Mouse (Mus musculus): ENCODE results near the gene Mrps7. TPM values are rescaled to one million over a fixed set of nuclear protein-coding genes. Genes with fewer than 3 reads are reported as not detected.
"Not testable (repeated sequence)": the region's sequence is repeated elsewhere in the genome, so short reads cannot be mapped to it uniquely, and the experiment has no call there.

The Mrps7 gene
- total RNA-seq, 2 experiments from 2014 or later = 66.8 to 72.4 TPM

GRCm38 (mm10) chr11:115643265-115643664, 39.5 kb downstream of the Mrps7 start:
- no peak for DNase-seq
- intact Hi-C loops (cut with DNase I) = no loop called here

DNA sequence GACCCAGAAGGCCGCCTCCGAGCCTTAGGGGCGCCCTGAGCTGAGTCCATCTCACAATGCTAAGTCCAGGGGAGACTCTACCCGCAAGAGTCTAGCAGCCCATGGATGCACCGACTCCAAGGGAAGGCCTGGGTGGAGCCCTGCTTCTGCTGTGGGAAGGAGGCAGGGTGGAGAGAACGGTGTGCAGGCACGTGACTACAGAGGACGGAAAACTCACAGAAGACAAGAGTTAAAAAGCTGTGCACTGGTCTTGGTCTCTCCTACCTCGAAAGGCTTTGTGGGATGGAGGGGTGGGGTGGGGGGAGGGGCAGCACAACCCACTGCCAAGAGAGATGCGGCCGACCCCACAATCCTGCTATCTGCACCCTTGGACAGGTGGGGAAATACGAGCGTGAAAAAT, 40.6 kb downstream of the Mrps7 start:
- intact Hi-C loops (cut with DNase I) = no loop called here
- DNase-seq = no peak

- intact Hi-C loops (cut with DNase I) = loop anchor here (5.0 kb wide), 1 partner anchor 167 kb away; the partner anchor contains the start of genes Caskin2 and Tsen54
- DNase-seq = not testable (repeated sequence)
Observed at GRCm38 (mm10) chr11:115645498-115645897, 41.8 kb downstream of the Mrps7 start.

DNA sequence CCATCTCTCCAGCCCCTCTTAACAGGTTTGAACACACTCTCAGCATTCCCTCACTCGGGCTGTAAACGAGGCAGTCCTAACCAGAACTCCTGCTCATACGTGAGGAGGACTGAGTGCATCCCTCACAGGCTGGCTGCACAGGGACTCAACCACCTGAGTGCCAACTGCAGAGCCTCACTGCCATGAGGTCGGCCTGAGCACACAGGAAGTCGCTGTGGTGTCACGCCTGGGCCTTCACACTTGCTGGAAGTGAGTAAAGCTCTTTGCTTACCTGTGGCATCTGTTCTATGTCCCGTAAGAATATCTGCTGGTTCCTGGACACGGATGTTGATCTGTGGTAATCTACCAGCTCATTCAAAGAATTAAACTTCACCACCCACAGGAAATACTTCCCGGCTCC, 42.7 kb downstream of the Mrps7 start:
- intact Hi-C loops (cut with DNase I) = loop anchor here (5.0 kb wide), 1 partner anchor 166 kb away; the partner anchor contains the start of genes Caskin2 and Tsen54
- DNase-seq = no peak

GRCm38 (mm10) chr11:115647459-115647858, 43.7 kb downstream of the Mrps7 start:
- DNase-seq = peak in 1 of 2 experiments; percentile 35
- intact Hi-C loops (cut with DNase I) = loop anchor here (1.0 to 5.0 kb wide), 2 partner anchors 67 to 165 kb away; partner anchors contain the start of genes Caskin2 and Tsen54

GRCm38 (mm10) chr11:115649706-115650105, 46.0 kb downstream of the Mrps7 start:
- no peak for DNase-seq
- intact Hi-C loops (cut with DNase I) = loop anchor here (5.0 kb wide), 1 partner anchor 163 kb away; the partner anchor contains the start of genes Caskin2 and Tsen54

- intact Hi-C loops (cut with DNase I) = no loop called here
- no peak for DNase-seq
Observed at GRCm38 (mm10) chr11:115651680-115652079, 48.0 kb downstream of the Mrps7 start.

DNA sequence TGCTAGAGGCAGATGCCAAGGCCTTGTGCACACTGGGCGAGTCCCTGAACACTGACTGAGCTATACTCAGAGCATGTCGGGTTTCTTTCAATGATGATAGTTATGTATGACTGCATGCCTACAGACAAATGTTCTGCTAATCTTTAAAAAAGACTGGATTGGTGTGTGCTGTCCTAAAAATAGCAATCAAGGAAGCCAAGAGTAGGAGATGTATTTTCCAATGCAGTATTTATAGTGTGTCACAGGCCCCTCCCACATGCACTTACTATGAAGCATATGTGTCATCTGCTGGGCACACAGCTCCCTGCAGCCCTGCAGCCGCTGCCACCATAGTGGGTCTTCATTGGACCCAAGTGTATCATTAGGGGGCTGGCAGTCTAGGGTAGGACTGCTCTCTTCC, 49.5 kb downstream of the Mrps7 start:
- DNase-seq = no peak

GRCm38 (mm10) chr11:115654128-115654527, 50.4 kb downstream of the Mrps7 start:
- no peak for DNase-seq
- intact Hi-C loops (cut with DNase I) = no loop called here

More for the DNA sequence above, 49.5 kb downstream of the Mrps7 start:
- intact Hi-C loops (cut with DNase I) = no loop called here

Other genes starting within 250 kb of the Mrps7 start
- gene Hid1, start 236.2 kb upstream of the Mrps7 start, total RNA-seq (2021) = 1 to 10 TPM; 2.0 TPM
- 1 to 10 TPM; 2.1 to 2.6 TPM for gene Cdr2l, start 222.0 kb upstream of the Mrps7 start, total RNA-seq (2021)
- 10 to 100 TPM; 86.7 to 98.5 TPM for gene Mrpl58, start 200.2 kb upstream of the Mrps7 start, total RNA-seq (2021)
- gene Atp5h, start 184.0 kb upstream of the Mrps7 start, total RNA-seq (2021) = 100 to 1,000 TPM; 770 to 834 TPM
- gene Kctd2, start 183.8 kb upstream of the Mrps7 start, total RNA-seq (2021) = 10 to 100 TPM; 12.7 to 12.9 TPM
- gene Trim80, start 163.4 kb upstream of the Mrps7 start, total RNA-seq (2021) = not detected
- gene Slc16a5, start 141.5 kb upstream of the Mrps7 start, total RNA-seq (2021) = under 1 TPM in 1 of 2 experiments, not detected in 1; 0.61 TPM
- gene Armc7, start 128.3 kb upstream of the Mrps7 start, total RNA-seq (2021) = 1 to 10 TPM in 1 of 2 experiments, under 1 TPM in 1; 0.89 to 1.2 TPM
- gene Nt5c, start 112.1 kb upstream of the Mrps7 start, total RNA-seq (2021) = 1 to 10 TPM; 6.5 to 9.2 TPM
- 10 to 100 TPM; 34.6 to 48.3 TPM for gene Jpt1, start 89.5 kb upstream of the Mrps7 start, total RNA-seq (2021)
- 100 to 1,000 TPM; 107 to 124 TPM for gene Sumo2, start 67.6 kb upstream of the Mrps7 start, total RNA-seq (2021)
- gene Nup85, start 39.5 kb upstream of the Mrps7 start, total RNA-seq (2021) = 10 to 100 TPM; 15.8 to 20.8 TPM
- gene Gga3, start 126 bp downstream of the Mrps7 start, total RNA-seq (2021) = 10 to 100 TPM; 12.5 to 13.0 TPM
- gene Mif4gd, start 9.0 kb downstream of the Mrps7 start, total RNA-seq (2021) = 10 to 100 TPM; 41.8 to 45.8 TPM
- gene Slc25a19, start 24.4 kb downstream of the Mrps7 start, total RNA-seq (2021) = 10 to 100 TPM; 44.4 to 46.8 TPM
- 10 to 100 TPM; 56.4 to 65.7 TPM for gene Grb2, start 104.7 kb downstream of the Mrps7 start, total RNA-seq (2021)
- 10 to 100 TPM; 73.1 to 79.5 TPM for gene Tmem94, start 161.5 kb downstream of the Mrps7 start, total RNA-seq (2021)
- gene Caskin2, start 209.7 kb downstream of the Mrps7 start, total RNA-seq (2021) = 10 to 100 TPM; 12.6 to 13.3 TPM
- 1 to 10 TPM; 4.6 to 6.0 TPM for gene Tsen54, start 210.8 kb downstream of the Mrps7 start, total RNA-seq (2021)
- 1 to 10 TPM; 6.5 to 9.9 TPM for gene Llgl2, start 220.1 kb downstream of the Mrps7 start, total RNA-seq (2021)

All from gastrocnemius, postnatal 36 days (tissue).